Mouse (Mus musculus): ENCODE results near the gene Npy.

Gene Npy

DNA sequence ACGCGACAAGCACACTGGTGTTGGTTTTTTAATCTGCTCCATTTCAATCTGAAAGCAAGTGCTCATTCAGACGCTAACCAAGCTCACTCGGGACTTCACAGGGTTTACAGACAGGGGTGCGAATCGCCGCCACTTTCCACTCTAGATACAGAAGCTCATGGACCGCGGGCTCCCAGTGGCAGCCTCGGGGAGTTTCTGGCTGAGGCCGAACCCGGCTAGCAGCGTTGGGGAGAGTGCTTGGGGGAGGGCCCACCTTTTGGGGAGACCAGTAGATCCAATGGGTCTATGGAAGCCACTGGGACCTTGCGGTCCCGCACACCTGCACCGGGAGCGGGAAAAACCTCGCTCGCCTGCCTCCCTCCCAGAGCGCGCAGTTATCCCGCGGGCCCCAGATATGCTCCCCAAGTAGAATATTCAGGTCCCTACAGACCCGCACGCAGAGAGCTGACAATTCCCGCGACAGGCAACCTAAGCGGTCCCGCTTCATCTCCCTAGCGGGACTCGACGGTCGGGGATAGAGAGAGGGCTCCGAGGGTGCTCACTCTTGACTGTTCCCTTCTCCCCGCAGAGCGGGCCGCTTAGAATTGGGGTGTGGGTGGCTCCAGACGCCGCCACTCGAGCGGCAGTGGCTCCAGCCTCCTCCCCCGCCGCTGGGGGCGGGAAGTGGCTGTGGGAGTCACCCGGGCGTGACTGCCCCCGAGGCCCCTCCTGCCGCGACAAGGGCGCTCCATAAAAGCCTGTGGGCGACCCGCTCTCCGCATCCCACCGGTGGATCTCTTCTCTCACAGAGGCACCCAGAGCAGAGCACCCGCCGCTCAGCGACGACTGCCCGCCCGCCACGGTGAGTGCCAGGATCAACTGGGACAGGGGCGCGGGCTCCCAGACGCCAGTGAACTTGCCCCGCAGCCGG, at the start of gene Npy:
Gene Npy (plus strand): TSS at position 750 of the 910 bp plus-strand sequence.
- DNase-seq (ENCODE audit: low spot score in 2 of 2) = peak in 1 of 2 experiments; percentile 8

GRCm38 (mm10) chr6:49775006-49775405, 47.5 kb upstream of the Npy start:
- no peak for DNase-seq (ENCODE audit: low spot score in 2 of 2)

- no peak for DNase-seq (ENCODE audit: low spot score in 2 of 2)
Observed at GRCm38 (mm10) chr6:49778109-49778508, 44.4 kb upstream of the Npy start.

DNA sequence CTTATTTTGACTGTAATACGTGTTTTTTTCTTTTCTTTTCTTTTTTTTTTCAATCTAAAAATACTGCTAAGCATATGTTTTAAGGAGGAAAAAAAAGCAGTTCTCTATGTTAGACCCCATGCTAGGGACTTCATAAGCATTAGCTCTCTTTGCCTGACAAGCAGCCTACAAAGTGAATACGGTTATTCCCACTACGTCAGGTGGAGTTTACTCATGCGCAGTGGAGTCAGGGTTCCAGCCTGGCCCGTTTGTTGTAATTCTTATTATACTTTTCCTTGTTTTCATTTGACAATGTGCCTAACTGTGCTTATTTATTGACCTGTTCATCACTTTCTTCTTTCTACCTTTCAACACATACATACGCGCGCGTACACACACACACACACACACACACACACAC, 43.8 kb upstream of the Npy start:
- DNase-seq (ENCODE audit: low spot score in 2 of 2) = no peak

GRCm38 (mm10) chr6:49779606-49780005, 42.9 kb upstream of the Npy start:
- DNase-seq (ENCODE audit: low spot score in 2 of 2) = no peak

DNA sequence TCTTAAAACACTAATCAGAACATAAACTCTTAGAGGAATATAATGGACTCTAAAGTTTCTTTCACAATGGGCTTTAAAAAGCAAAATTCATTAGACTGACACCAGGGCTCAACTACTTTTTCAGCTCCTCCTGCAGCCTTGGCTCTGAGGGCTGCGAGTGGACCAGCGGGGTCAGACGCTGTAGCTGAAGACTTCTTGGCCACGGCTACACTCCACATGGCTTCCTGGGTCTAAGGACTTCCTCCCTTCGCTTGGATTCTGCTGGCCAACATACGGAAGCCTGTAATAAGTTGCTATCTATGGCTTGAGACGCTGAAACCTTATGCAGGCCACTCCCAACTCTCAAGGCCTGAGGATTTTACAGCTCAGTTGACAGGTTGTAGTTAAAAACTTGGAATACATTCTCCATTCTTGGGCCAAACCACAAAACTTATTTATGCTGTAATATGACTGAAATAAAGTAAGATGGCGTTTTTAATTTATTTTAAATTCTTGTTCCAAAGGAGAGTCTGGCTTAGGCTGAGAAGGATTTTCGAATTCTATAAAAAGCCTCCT, 41.6 kb upstream of the Npy start:
- DNase-seq (ENCODE audit: low spot score in 2 of 2) = no peak

DNA sequence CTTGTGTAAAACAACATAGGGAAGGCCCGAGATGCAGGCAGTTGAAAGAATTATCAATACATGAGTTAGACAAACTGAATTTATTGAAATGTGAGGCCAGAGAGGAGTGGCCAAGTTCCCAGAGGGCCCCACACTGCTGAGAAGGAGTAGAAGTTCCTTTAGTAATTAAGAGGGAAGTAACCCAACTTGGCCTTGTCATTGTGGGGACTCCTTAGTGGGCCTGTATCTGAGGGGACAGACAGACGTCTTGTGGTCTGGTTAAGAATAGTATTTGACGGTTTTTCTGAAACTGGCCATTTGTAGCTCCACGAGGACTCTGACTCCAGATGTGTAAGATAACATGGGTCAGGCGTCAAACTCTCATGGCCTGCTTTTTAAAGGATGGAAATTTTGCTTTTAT, 40.7 kb upstream of the Npy start:
- DNase-seq (ENCODE audit: low spot score in 2 of 2) = no peak

- no peak for DNase-seq (ENCODE audit: low spot score in 2 of 2)
Observed at GRCm38 (mm10) chr6:49782679-49783078, 39.8 kb upstream of the Npy start.

DNA sequence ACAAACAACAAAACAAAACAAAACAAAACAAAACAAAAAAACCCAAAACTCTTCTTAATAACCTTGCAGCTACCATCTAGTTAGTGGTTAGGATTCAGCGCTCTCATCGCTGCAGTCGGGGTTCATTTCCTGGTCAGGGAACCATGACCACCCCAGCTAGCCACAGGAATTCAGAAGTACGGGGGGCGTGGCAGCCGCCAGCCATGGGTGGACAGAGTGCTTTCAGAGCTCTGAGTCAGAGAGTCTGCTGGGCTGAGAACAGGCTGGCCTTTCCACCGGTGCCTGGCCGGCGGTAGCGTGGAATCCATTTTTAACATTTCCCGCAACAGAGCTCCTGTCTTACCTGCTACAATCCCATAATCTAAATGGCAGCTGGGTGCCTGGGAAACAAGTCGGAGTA, 30.0 kb upstream of the Npy start:
- DNase-seq (ENCODE audit: low spot score in 2 of 2) = no peak

GRCm38 (mm10) chr6:49804105-49804504, 18.4 kb upstream of the Npy start:
- no peak for DNase-seq (ENCODE audit: low spot score in 2 of 2)

- no peak for DNase-seq (ENCODE audit: low spot score in 2 of 2)
Observed at GRCm38 (mm10) chr6:49808076-49808475, 14.4 kb upstream of the Npy start.

DNA sequence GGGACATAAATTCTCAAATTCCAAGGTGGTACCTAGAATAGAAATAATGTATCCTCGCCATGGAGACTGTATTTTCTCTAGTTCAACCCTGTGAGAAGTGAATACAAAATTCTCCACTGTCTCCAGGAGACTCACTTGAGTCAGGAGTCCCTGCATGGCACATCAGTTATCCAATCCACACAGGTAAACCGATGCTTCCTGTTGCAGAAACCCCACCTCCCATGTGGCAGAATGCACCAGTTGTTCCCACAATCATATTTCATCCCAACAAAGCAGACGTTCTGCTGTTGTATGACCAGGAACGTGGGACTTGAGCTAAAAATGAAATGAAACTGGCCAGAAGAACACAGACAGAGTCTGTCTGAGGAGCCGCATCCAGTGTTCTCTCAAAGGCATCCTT, 5.3 kb upstream of the Npy start:
- DNase-seq (ENCODE audit: low spot score in 2 of 2) = no peak

DNA sequence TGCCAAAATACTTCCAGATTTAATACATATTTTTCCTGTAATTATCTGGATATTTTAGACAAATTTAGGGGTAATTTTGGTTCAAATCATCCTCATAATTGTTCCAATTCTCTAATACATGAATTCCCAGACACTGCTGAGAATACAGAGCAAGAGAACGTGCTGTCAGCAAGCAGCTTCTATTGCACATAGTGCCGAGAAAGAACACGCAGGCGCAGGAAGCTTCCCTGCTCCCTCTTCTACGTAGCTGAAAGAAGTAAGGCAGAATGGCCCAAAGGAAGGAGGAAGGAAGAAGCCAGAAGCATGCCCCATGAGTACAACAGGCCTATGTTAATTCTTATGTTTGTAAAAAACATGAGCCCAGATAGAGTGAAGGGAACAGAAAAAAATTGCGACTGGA, 4.9 kb upstream of the Npy start:
- DNase-seq (ENCODE audit: low spot score in 2 of 2) = no peak

GRCm38 (mm10) chr6:49822871-49823230, 341 bp downstream of the Npy start:
- DNase-seq (ENCODE audit: low spot score in 2 of 2) = no peak

- no peak for DNase-seq (ENCODE audit: low spot score in 2 of 2)
Observed at GRCm38 (mm10) chr6:49823371-49823770, 861 bp downstream of the Npy start.

DNA sequence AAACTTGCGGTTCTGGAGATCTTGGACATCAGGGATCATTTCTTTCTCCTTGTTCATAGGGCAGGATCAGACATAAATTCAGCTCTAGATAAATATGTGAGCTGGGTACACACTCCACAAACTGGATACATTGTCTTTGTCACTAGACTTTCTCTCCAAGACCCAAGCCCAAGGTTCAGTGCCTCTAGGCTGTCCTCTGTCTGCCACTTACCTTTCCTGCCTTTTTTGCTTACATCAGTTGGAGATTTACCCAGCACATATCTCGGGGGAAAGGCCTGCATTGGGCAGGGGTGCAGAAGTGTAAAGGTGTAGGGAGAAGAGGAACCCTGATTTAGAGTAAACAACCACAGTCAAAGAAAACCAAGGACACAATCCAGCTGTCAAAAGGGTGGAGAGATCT, 1.3 kb downstream of the Npy start:
- DNase-seq (ENCODE audit: low spot score in 2 of 2) = no peak

GRCm38 (mm10) chr6:49831579-49831978, 9.1 kb downstream of the Npy start:
- DNase-seq (ENCODE audit: low spot score in 2 of 2) = no peak

- DNase-seq (ENCODE audit: low spot score in 2 of 2) = no peak
Observed at GRCm38 (mm10) chr6:49856830-49857229, 34.3 kb downstream of the Npy start.

DNA sequence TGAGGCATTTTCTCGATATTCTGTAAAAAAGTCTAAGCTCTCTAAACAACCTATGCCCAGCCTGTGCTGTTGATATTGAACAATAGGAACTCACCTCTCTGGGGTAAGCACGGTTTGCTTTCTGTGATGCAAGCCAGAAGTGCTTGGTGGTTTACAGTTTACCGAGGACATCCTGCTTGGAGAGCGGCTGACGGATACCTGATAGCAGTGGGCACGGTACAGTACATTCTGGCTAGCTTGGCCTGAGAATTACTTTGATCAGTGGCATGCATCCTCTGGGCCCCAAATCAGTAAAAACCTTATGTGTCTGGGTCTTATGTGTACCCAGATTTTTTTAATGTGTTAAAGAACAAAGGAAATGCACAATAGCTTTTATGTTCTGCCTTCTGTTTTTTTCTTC, 45.1 kb downstream of the Npy start:
- DNase-seq (ENCODE audit: low spot score in 2 of 2) = no peak

DNA sequence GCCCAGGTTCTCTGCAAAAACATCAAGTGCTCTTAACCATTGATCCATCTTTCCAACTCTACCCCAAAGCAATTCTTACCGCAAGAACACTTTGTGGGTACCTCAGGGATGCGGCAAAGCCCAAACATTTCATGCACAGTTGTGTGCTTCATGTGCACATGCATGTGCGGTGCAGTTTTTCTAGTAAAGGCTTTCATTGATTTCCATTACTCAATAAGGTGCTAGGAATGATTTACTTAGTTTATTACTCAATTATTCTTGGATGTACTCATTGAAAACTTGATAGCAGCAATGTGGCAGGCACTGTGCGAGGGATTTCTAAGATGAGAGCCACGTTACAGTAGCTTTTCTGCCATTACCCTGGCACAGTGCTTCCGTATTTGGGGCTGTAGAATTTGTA, 48.6 kb downstream of the Npy start:
- no peak for DNase-seq (ENCODE audit: low spot score in 2 of 2)

DNA sequence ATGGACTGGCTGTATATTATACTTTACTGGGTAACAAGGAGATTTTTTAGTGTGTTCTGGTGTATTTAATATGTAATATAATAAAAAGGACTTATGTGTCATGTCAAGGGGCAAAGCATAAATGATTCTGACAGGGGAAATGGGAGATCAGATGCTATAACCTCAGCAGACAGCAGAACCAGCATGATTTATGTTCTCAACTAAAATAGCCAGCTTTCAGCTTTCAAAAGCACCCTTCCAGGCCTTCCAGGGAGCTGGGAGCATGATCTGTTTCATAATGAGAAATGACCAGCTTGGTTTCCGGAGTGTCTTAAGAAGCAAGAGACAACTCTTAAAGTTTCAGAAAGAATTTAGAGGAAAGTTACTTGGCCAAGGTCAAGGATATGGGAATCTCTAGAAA, 51.0 kb downstream of the Npy start:
- DNase-seq (ENCODE audit: low spot score in 2 of 2) = no peak

DNA sequence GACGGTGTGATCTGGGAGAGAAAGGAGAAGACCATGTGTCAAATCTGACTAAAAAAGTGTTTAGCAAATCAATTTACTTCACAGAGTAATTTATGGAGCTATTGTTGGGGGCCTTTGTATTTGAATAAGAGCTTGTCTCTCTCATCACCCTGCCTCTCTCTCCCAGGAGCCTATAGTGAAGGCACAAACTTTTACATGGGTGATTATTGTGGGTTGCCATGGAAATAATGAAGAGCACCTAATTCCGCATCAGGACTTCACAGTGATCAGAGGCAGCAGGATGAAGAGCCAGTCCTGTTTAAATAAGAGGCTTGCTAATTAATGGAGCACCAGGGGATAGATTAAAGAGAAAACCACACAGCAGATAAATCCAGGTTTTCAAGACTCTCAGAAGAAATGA, 52.6 kb downstream of the Npy start:
- DNase-seq (ENCODE audit: low spot score in 2 of 2) = no peak

- DNase-seq (ENCODE audit: low spot score in 2 of 2) = peak in 1 of 2 experiments; percentile 5
Observed at GRCm38 (mm10) chr6:49875791-49876190, 53.3 kb downstream of the Npy start.
